Mouse (Mus musculus): ENCODE measurements around the gene Fbll1. TPM values are rescaled to one million over a fixed set of nuclear protein-coding genes. Genes with fewer than 3 reads are reported as not detected.

The Fbll1 gene
- total RNA-seq, 1 experiment = 0.22 TPM

GRCm38 (mm10) chr11:35760627-35761003, 38.1 kb downstream of the Fbll1 start:
- no peak overlapping the region for H3K27ac ChIP-seq (ENCODE audit: insufficient read depth, low read depth, low read length, poor library complexity, severe bottlenecking)
- H3K36me3 ChIP-seq (ENCODE audit: control insufficient read depth, insufficient read depth, low read length, poor library complexity, severe bottlenecking) = no peaks in the 10 kb centered on the region
- no peak overlapping the region for H3K4me3 ChIP-seq (ENCODE audit: insufficient read depth in 1 of 2, low read depth in 1 of 2, low read length in 2 of 2, poor library complexity in 1 of 2, severe bottlenecking in 1 of 2)
- TF ChIP-seq ZNF384 (IDR thresholded peaks at IDR 0.05; ENCODE audit: low read depth, low read length) (no peak), CHD2 (IDR thresholded peaks at IDR 0.05; ENCODE audit: low read depth, low read length) (no peak), MAFK (IDR thresholded peaks at IDR 0.05; ENCODE audit: insufficient read depth, low read depth, low read length) (no peak), HCFC1 (IDR thresholded peaks at IDR 0.05; ENCODE audit: borderline replicate concordance, insufficient read depth, low read length) (no peak), ZC3H11A (IDR thresholded peaks at IDR 0.05; ENCODE audit: borderline replicate concordance, low read depth, low read length) (no peak)
- DNase-seq (ENCODE audit: low read depth, low spot score) = no peak
- no peak overlapping the region for H3K9ac ChIP-seq (ENCODE audit: insufficient read depth, low read depth, low read length, poor library complexity, severe bottlenecking)
- in situ Hi-C loops (cut with MboI; ENCODE audit: low sequenced_read_pairs in 2 of 2, unreplicated experiment in 2 of 2) = no loop called here
- no peaks in the 10 kb centered on the region for H3K9me3 ChIP-seq (ENCODE audit: control insufficient read depth, insufficient read depth, low read depth, low read length)
- H3K4me1 ChIP-seq (ENCODE audit: control insufficient read depth in 2 of 2, insufficient read depth in 2 of 2, low read length in 2 of 2, poor library complexity in 1 of 2) = peaks cover 0 to 4% of the 10 kb centered on the region in 2 experiments; a peak in 1 of 4 replicates

DNA sequence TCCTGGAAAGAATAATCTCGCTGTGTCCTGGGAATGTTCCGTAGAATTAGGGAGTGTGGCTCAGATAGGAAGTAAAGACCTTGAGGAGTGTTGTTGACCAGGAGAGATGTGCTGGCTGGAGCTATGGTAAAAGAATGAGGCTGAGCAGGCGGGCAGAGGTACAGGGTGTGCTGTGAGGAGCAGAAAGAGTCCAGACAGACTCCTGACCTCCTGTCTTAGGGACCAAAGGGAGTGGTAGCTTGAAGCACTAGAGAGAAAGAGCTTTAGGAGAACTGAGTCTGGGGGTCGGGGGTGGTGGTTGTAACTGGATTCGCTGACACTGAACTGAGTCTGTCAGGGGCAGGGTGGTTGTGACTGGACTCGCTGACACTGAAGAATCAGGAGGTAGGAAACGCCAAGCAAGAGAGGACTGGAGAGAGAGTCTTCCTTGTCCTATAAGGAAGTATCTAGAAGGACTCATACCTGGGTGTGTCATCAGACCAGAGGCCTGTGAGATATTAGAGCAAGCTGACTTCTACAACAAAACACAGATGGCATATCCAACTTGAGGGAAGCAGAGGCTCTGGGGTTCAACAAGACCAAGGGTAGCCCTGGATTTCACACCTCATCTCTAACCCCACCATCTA, 38.6 kb downstream of the Fbll1 start:
- H3K9me3 ChIP-seq (ENCODE audit: control insufficient read depth, insufficient read depth, low read depth, low read length) = no peaks in the 10 kb centered on the region
- H3K9ac ChIP-seq (ENCODE audit: insufficient read depth, low read depth, low read length, poor library complexity, severe bottlenecking) = no peak overlapping the region
- in situ Hi-C loops (cut with MboI; ENCODE audit: low sequenced_read_pairs in 2 of 2, unreplicated experiment in 2 of 2) = no loop called here
- peaks cover 0 to 4% of the 10 kb centered on the region in 2 experiments; a peak in 1 of 4 replicates for H3K4me1 ChIP-seq (ENCODE audit: control insufficient read depth in 2 of 2, insufficient read depth in 2 of 2, low read length in 2 of 2, poor library complexity in 1 of 2)
- TF ChIP-seq ZC3H11A (IDR thresholded peaks at IDR 0.05; ENCODE audit: borderline replicate concordance, low read depth, low read length) = no peak
- no peak for TF ChIP-seq HCFC1 (IDR thresholded peaks at IDR 0.05; ENCODE audit: borderline replicate concordance, insufficient read depth, low read length)
- TF ChIP-seq CHD2 (IDR thresholded peaks at IDR 0.05; ENCODE audit: low read depth, low read length) = no peak
- TF ChIP-seq ZNF384 (IDR thresholded peaks at IDR 0.05; ENCODE audit: low read depth, low read length) = no peak
- H3K36me3 ChIP-seq (ENCODE audit: control insufficient read depth, insufficient read depth, low read length, poor library complexity, severe bottlenecking) = no peaks in the 10 kb centered on the region
- no peak overlapping the region for H3K27ac ChIP-seq (ENCODE audit: insufficient read depth, low read depth, low read length, poor library complexity, severe bottlenecking)
- no peak overlapping the region for H3K4me3 ChIP-seq (ENCODE audit: insufficient read depth in 1 of 2, low read depth in 1 of 2, low read length in 2 of 2, poor library complexity in 1 of 2, severe bottlenecking in 1 of 2)
- DNase-seq (ENCODE audit: low read depth, low spot score) = no peak

- Histone ChIP-seq H3K36me3 (ENCODE audit: control insufficient read depth, insufficient read depth, low read length, poor library complexity, severe bottlenecking) (no peaks in the 10 kb centered on the region), H3K9ac (ENCODE audit: insufficient read depth, low read depth, low read length, poor library complexity, severe bottlenecking) (no peak overlapping the region), H3K9me3 (ENCODE audit: control insufficient read depth, insufficient read depth, low read depth, low read length) (no peaks in the 10 kb centered on the region), H3K27ac (ENCODE audit: insufficient read depth, low read depth, low read length, poor library complexity, severe bottlenecking) (no peak overlapping the region), H3K4me3 (ENCODE audit: insufficient read depth in 1 of 2, low read depth in 1 of 2, low read length in 2 of 2, poor library complexity in 1 of 2, severe bottlenecking in 1 of 2) (no peak overlapping the region), H3K4me1 (ENCODE audit: control insufficient read depth in 2 of 2, insufficient read depth in 2 of 2, low read length in 2 of 2, poor library complexity in 1 of 2) (peaks cover 0 to 4% of the 10 kb centered on the region in 2 experiments; a peak in 1 of 4 replicates)
- no peak for TF ChIP-seq ZC3H11A (IDR thresholded peaks at IDR 0.05; ENCODE audit: borderline replicate concordance, low read depth, low read length)
- TF ChIP-seq ZNF384 (IDR thresholded peaks at IDR 0.05; ENCODE audit: low read depth, low read length) = no peak
- TF ChIP-seq CHD2 (IDR thresholded peaks at IDR 0.05; ENCODE audit: low read depth, low read length) = no peak
- TF ChIP-seq MAFK (IDR thresholded peaks at IDR 0.05; ENCODE audit: insufficient read depth, low read depth, low read length) = no peak
- no peak for TF ChIP-seq HCFC1 (IDR thresholded peaks at IDR 0.05; ENCODE audit: borderline replicate concordance, insufficient read depth, low read length)
- in situ Hi-C loops (cut with MboI; ENCODE audit: low sequenced_read_pairs in 2 of 2, unreplicated experiment in 2 of 2) = no loop called here
- DNase-seq (ENCODE audit: low read depth, low spot score) = no peak
Measured at GRCm38 (mm10) chr11:35756411-35757303, 42.0 kb downstream of the Fbll1 start.

DNA sequence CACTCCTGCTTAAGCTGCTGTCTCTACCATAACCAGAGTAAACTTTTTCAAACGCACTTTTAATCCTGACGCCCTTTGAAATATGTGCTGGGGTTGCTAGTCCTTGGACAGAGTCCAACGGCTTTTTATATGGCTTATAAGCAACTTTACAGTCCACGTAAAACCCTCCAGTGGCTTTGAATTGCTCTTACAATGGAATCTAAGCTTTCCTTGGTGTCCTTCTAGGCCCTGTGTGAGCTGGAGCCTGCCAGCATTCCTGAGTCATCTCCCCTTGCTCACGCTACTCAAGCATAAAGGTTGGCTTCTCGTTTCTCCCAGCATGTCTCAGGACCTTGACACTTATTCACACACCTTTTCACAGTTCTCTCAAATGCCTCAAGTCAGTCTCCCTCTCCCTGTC, 43.1 kb downstream of the Fbll1 start:
- H3K9ac ChIP-seq (ENCODE audit: insufficient read depth, low read depth, low read length, poor library complexity, severe bottlenecking) = no peak overlapping the region
- no peak overlapping the region for H3K27ac ChIP-seq (ENCODE audit: insufficient read depth, low read depth, low read length, poor library complexity, severe bottlenecking)
- H3K4me3 ChIP-seq (ENCODE audit: insufficient read depth in 1 of 2, low read depth in 1 of 2, low read length in 2 of 2, poor library complexity in 1 of 2, severe bottlenecking in 1 of 2) = no peak overlapping the region
- H3K9me3 ChIP-seq (ENCODE audit: control insufficient read depth, insufficient read depth, low read depth, low read length) = no peaks in the 10 kb centered on the region
- DNase-seq (ENCODE audit: low read depth, low spot score) = no peak
- TF ChIP-seq ZNF384 (IDR thresholded peaks at IDR 0.05; ENCODE audit: low read depth, low read length) (no peak), MAFK (IDR thresholded peaks at IDR 0.05; ENCODE audit: insufficient read depth, low read depth, low read length) (no peak), ZC3H11A (IDR thresholded peaks at IDR 0.05; ENCODE audit: borderline replicate concordance, low read depth, low read length) (no peak), CHD2 (IDR thresholded peaks at IDR 0.05; ENCODE audit: low read depth, low read length) (no peak), HCFC1 (IDR thresholded peaks at IDR 0.05; ENCODE audit: borderline replicate concordance, insufficient read depth, low read length) (no peak)
- peaks cover 0 to 4% of the 10 kb centered on the region in 2 experiments; a peak in 1 of 4 replicates for H3K4me1 ChIP-seq (ENCODE audit: control insufficient read depth in 2 of 2, insufficient read depth in 2 of 2, low read length in 2 of 2, poor library complexity in 1 of 2)
- no peaks in the 10 kb centered on the region for H3K36me3 ChIP-seq (ENCODE audit: control insufficient read depth, insufficient read depth, low read length, poor library complexity, severe bottlenecking)
- in situ Hi-C loops (cut with MboI; ENCODE audit: low sequenced_read_pairs in 2 of 2, unreplicated experiment in 2 of 2) = no loop called here

Measured in ES-E14 (cell line).